Mouse (Mus musculus) G1E (cell line): ENCODE measurements at regions not wholly inside any gene's neighbourhood (a gene's known extent, or its start where the extent isn't known, plus 50 kb on each side); places are given as distances from the start of the nearest gene placed in this dataset.

Source experiments
- ATAC-seq: 2 replicates; pipeline ENCODE4 v1.8.0; 2016; ENCODE audit warnings: mild to moderate bottlenecking; ENCODE audit not compliant: insufficient number of reproducible peaks, poor library complexity, low FRiP score, severe bottlenecking; ENCODE audit errors: extremely low read depth
- DNase-seq: peaks from one replicate; pipeline ENCODE4 v3.0.0; 2012; ENCODE audit warnings: low spot score
- H3K27me3 ChIP-seq: 2 replicates; pipeline ENCODE4 v1.6.1; 2012; ENCODE audit warnings: mild to moderate bottlenecking, low read length, inconsistent platforms; ENCODE audit not compliant: insufficient read depth
- H3K36me3 ChIP-seq: replicated peaks from 2 replicates; pipeline ENCODE3; 2012; ENCODE audit warnings: mild to moderate bottlenecking, inconsistent platforms
- H3K4me1 ChIP-seq: 2 replicates; pipeline ENCODE4 v1.6.1; 2012; ENCODE audit warnings: low read depth, low read length, inconsistent platforms, mixed read lengths; ENCODE audit not compliant: insufficient read depth
- H3K4me3 ChIP-seq: 2 replicates; pipeline ENCODE4 v1.5.1; 2012; ENCODE audit warnings: low read depth, mild to moderate bottlenecking, inconsistent platforms, low read length, moderate library complexity, mixed read lengths
- H3K9me3 ChIP-seq: replicated peaks from 2 replicates; pipeline ENCODE4 v1.6.1; 2012; ENCODE audit warnings: inconsistent platforms
- CTCF ChIP-seq: IDR thresholded peaks from 2 replicates; pipeline ENCODE4 v1.5.1; 2012; ENCODE audit warnings: low read depth, low read length, inconsistent platforms, mixed read lengths
- GATA1 ChIP-seq: IDR thresholded peaks from 2 replicates; pipeline ENCODE4 v1.6.1; 2012; ENCODE audit warnings: borderline replicate concordance, low read length, inconsistent platforms, mixed read lengths
- GATA2 ChIP-seq: IDR thresholded peaks from 2 replicates; pipeline ENCODE4 v1.6.1; 2012; ENCODE audit warnings: low read depth, low read length, inconsistent platforms, borderline replicate concordance
- POLR2AphosphoS5 ChIP-seq: IDR thresholded peaks from 2 replicates; pipeline ENCODE4 v1.6.1; 2012; ENCODE audit warnings: low read depth, low read length, inconsistent platforms; ENCODE audit not compliant: insufficient replicate concordance
- TAL1 ChIP-seq: conservative IDR thresholded peaks from 2 replicates; pipeline ENCODE4 v1.6.1; 2012; ENCODE audit warnings: low read depth, low read length, inconsistent platforms, mixed read lengths

DNA sequence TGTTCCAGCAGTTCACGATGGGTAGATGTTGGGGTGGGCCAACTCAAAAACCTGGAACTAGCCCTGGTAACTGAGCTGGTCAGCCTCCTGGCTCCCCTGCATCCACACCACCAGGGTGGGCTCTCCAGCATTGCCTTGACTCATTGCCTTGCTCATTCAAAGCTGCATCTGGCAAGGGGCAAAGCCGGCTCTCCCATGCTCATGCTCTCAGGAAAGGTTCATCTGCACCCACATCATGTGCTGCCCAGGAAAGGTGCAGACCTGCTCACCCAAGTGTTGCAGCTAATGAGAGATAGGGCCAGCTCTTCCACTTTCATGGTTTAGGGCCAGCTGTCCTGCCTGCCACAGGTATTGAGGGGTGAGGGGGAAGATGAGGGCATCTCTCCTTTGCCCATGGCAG lies 437.9 kb downstream of the Glrx3 start:
- no peak overlapping the region for H3K4me3 ChIP-seq
- no peak for DNase-seq
- no peak for ATAC-seq

DNA sequence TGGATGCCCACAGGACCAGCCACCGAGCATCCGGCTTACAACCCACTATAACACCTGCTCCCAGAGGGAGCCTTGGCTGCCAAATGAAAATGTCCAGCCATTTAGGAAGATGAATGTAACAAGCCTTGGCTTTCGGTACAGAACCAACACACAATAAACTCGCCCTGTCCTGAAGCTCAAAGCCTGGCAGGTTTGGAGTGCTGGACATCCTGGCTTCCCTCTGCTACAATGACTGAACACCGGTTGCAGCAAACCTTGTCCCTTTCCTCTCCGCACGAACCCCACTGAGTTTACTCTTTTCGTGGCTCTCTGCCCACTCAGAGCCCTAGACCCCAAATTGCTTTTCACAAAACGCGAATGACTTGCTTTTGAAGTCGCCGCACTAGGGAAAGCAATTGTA lies 441.9 kb downstream of the Glrx3 start:
- Histone ChIP-seq H3K4me3 (no peak overlapping the region), H3K4me1 (no peaks in the 10 kb centered on the region), H3K27me3 (no peaks in the 10 kb centered on the region), H3K9me3 (peaks cover 73% of the 10 kb centered on the region), H3K36me3 (no peaks in the 10 kb centered on the region)
- no peak for DNase-seq
- no peak for TF ChIP-seq POLR2AphosphoS5
- TF ChIP-seq GATA1: no peak
- TF ChIP-seq GATA2: no peak
- no peak for TF ChIP-seq CTCF
- TF ChIP-seq TAL1: no peak
- no peak for ATAC-seq

More for the DNA sequence above, 437.9 kb downstream of the Glrx3 start:
- Histone ChIP-seq H3K4me1 (no peaks in the 10 kb centered on the region), H3K9me3 (peaks cover 60% of the 10 kb centered on the region), H3K27me3 (no peaks in the 10 kb centered on the region), H3K36me3 (no peaks in the 10 kb centered on the region)
- TF ChIP-seq POLR2AphosphoS5 (no peak), GATA1 (no peak), GATA2 (no peak)

DNA sequence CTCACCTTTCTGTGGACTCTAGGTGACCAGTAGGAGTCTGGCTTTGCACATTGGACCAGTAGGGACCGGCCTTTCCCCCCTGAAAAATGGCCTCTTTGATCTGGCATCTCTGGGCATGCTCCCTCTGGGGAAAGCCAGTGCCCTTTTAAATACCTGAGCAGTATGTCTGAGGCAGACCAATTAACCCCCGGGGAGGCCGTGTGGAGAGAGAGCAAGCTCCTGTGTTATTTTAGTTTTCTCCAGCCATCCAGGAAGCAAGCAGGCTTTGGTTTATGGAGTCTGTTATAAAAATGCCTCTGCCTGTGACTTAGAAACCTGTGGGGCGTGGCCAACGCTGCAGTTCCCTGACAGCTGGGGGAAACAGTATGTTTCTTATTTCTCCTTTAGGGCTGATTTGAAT lies 445.5 kb downstream of the Glrx3 start:
- Histone ChIP-seq H3K4me1 (no peaks in the 10 kb centered on the region), H3K36me3 (no peaks in the 10 kb centered on the region), H3K9me3 (peaks cover 80% of the 10 kb centered on the region), H3K4me3 (no peak overlapping the region), H3K27me3 (no peaks in the 10 kb centered on the region)
- DNase-seq (no peak), ATAC-seq (no peak)
- TF ChIP-seq GATA1 (no peak), CTCF (no peak), GATA2 (no peak), TAL1 (no peak), POLR2AphosphoS5 (no peak)

DNA sequence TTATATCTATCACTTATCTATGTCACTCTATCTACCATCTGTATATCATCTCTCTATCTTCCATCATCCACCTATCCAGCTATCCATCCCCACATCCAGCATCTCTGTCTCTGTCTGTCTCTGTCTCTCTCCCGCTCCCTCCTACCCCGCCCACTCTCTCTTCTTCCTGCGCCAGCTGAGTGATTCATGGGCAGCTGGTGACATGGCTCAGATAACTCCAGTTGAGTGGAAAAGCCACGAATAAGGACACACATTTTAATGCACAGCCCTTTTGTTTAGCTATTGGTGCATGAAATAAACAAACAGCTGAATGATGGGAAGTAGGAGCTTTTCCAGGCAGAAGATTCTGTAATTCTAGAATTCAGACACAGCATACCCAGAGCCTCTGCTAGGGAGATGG lies 446.3 kb downstream of the Glrx3 start:
- Histone ChIP-seq H3K36me3 (no peaks in the 10 kb centered on the region), H3K27me3 (no peaks in the 10 kb centered on the region), H3K4me1 (no peaks in the 10 kb centered on the region), H3K9me3 (peaks cover 78% of the 10 kb centered on the region), H3K4me3 (no peak overlapping the region)
- ATAC-seq (no peak), DNase-seq (no peak)
- TF ChIP-seq GATA2 (no peak), GATA1 (no peak), TAL1 (no peak), CTCF (no peak), POLR2AphosphoS5 (no peak)

DNA sequence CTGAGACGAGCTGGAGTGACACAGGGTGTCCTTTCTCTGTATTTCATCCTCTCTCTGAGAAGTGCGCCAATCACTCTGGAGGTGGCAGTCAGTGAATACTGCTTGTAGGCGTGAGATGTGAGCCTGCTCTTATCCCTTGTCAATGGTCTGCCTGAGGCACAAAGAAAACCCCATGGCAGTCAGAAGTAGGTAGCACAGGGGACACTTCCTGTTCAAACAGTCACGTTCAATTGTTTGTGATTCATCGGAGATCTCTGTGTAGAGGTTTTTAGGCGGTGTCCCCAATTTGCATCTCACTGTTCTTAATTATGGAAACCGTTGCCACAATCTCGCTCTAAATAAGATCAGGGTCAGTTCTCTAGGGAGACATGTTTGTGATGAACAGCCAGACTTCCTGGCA lies 447.7 kb downstream of the Glrx3 start:
- DNase-seq (no peak), ATAC-seq (no peak)
- TF ChIP-seq CTCF: no peak
- TF ChIP-seq POLR2AphosphoS5: no peak
- TF ChIP-seq GATA2: no peak
- no peak for TF ChIP-seq GATA1
- TF ChIP-seq TAL1: no peak
- Histone ChIP-seq H3K36me3 (no peaks in the 10 kb centered on the region), H3K4me1 (no peaks in the 10 kb centered on the region), H3K9me3 (peaks cover 67% of the 10 kb centered on the region), H3K4me3 (no peak overlapping the region), H3K27me3 (no peaks in the 10 kb centered on the region)

DNA sequence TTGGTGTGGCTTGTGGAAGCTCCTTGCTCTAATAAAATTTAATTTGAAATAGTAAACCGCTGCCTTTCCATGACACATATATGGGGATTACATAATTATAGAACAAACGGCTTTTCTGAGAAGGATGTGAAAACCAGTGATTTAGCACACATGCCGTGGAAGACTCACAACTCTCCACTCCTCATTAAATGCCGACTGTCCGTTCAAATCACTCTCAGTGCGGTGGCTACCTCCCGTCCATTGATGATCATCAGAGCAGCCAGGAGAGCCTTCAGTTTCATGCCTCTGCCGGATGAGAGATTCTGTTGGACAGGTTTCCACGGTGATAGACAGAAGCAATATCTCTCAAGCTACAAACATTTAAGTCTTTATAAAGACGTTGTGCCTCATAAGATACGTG lies 451.3 kb downstream of the Glrx3 start:
- TF ChIP-seq GATA1 (no peak), CTCF (no peak), GATA2 (no peak), POLR2AphosphoS5 (no peak), TAL1 (no peak)
- no peaks in the 10 kb centered on the region for H3K4me1 ChIP-seq
- no peak for DNase-seq
- H3K36me3 ChIP-seq: no peaks in the 10 kb centered on the region
- ATAC-seq: no peak
- no peaks in the 10 kb centered on the region for H3K27me3 ChIP-seq
- no peak overlapping the region for H3K4me3 ChIP-seq
- H3K9me3 ChIP-seq: peaks cover 43% of the 10 kb centered on the region

DNA sequence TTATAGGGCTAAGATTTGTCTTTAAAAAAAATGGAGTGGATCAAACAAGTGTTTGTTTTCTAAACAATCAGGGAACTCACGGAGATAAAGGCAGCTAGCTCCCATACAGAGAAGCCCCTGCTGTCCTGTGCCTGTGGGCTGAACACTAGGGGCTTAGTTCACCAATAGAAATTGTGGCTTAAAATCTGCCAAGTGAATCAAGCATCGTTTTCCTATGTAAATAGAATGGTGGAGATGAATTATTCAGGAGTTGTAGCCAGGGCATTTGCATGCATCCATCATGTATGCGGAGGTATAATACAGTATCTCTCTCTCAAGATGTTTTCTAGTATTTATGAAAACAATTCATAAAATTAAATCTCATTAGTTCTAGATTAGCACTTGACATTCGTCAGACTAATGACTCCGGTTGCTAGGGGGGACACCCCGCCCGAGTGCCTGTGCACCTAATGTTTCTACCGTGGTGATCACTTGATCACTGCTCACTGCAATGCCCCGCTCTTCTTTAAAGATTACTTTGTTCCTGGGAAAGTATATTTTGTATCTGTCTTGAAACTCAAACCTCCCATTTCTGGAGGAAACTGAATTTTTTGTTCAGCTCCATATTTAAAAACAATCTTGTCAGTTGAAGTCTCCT lies 469.1 kb downstream of the Glrx3 start:
- no peak for DNase-seq
- H3K4me3 ChIP-seq: no peak overlapping the region
- no peaks in the 10 kb centered on the region for H3K27me3 ChIP-seq
- H3K4me1 ChIP-seq: no peaks in the 10 kb centered on the region
- TF ChIP-seq POLR2AphosphoS5: no peak
- no peak for TF ChIP-seq CTCF
- no peak for TF ChIP-seq GATA2
- no peak for TF ChIP-seq TAL1
- TF ChIP-seq GATA1: no peak
- peaks cover 64% of the 10 kb centered on the region for H3K9me3 ChIP-seq
- H3K36me3 ChIP-seq: no peaks in the 10 kb centered on the region
- ATAC-seq: no peak
